Mouse (Mus musculus) liver, embryonic 14.5 days (tissue): ENCODE measurements around the gene Erbin.

Source experiments
- CTCF ChIP-seq: IDR thresholded peaks from 2 replicates; pipeline ENCODE4 v1.5.1; 2016; ENCODE audit warnings: antibody characterized with exemption, low read depth, control low read depth
- EP300 ChIP-seq: IDR thresholded peaks from 2 replicates; pipeline ENCODE4 v1.6.1; 2016; ENCODE audit warnings: antibody characterized with exemption, low read depth

DNA sequence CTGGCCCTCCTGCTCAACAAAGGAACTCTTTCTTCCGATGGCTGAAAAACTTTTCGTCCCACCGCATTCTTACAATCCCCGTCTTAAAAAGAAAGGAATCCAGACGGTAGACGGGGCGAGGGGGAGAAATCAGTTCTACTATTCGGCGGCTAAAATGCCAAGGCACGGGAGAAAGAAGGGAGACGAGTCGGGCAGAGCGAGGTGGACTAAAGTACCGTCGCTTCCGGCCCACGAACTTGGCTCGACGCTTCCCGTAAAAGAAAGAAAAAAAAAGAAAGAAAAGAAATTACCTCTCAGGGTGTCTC is 406 bp downstream of the Erbin start:
- TF ChIP-seq EP300: no peak
- no peak for TF ChIP-seq CTCF
